Mouse (Mus musculus) thymus, postnatal 10 days (tissue): Measurements from ENCODE around the gene Gstm5.
A peak's percentile ranks its signal among the peaks of the same experiment; 100 is the strongest.

ENCODE experiments used
- DNase-seq, 2 experiments: peaks; one replicate each; pipeline ENCODE4 v3.0.0; 2021; ENCODE audit warnings: low spot score in 2 of 2

The Gstm5 gene

DNA sequence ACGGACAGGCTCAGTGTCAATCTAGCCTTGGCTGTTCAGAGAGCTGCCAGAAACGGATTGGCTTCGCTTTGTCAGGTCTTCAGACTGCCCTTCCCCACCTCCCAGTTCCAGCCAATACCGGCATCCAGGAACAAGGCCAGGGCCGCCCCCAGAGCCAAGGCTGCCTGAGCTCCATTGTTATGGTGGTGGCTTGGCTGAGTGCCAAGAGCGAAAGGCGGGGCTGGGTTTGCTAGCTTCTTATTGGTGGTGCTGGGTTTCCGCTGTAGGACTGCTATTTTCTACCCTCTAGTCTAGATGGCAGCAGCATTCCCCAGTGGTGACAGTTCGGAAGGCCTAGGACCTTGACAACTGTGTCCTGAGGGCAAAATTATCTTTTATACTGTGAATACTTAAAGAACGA lies 36.0 kb downstream of the Gstm5 start, which contains the start of gene Gstm7:
Gene Gstm7 (minus strand): TSS at position 148 of the 400 bp plus-strand sequence.
- DNase-seq = peak; percentile 79 to 85

DNA sequence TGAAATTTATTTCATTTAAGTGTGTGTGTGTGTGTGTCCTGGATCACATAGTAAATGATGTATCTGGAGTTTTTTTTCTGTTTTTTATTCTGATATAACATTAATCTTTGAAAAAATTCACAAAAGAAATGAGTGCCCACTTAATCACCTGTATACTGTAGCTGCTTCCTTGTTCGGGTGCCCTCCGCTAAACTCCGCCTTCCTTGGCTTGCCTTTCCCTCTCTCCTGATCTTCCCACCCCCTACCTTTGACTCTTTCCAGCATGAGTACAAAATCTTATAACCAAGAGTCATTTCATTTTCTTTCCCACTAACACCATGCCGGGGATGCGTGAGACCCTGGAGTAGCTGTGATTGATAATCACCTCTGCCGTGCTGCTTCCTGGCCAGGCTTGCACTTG lies 36.5 kb downstream of the Gstm5 start:
- no peak for DNase-seq

DNA sequence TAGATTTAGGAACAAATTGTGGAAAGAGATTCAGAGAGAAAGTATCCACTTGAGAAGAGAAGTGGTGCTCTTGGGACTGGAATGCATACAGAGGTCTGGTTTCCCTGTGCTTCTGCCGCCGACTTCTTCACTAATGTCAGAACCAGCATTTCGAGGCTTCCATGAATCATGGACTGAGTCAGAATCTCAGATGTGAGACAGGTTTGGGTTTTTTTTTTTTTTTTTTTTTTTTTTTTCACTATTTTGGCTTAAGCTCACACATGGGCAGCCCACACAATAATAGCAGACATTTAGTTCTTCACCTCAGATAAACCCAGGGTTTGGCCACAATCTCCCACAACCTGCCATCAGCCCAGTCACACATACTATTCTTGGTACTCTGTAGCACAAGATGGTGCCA lies 39.6 kb downstream of the Gstm5 start:
- DNase-seq = no peak

- no peak for DNase-seq
These were observed 40.3 kb downstream of the Gstm5 start for GRCm38 (mm10) chr3:107935888-107936287.

GRCm38 (mm10) chr3:107939403-107939802 lies 43.8 kb downstream of the Gstm5 start:
- DNase-seq = peak; percentile 16 to 55

DNA sequence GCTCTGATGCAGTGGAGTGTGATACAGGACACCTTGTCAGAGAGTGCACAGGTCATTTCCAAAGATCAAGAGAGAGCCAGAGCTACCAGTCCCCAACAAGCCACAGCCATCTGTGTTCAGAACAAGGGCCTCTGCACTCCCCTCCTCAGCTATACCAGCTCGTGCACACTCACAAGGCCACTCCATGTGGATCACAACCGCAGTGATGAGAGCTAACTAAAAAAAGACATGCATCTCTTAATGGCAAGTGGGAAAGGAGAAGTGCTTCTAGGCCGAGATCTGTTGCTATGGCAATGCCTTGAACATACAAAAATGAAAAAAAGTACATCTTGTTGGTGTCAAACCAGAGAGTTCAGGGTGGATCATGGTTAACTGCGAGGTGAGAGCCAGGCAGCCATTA lies 44.2 kb downstream of the Gstm5 start:
- DNase-seq = no peak

GRCm38 (mm10) chr3:107940524-107940923 lies 44.9 kb downstream of the Gstm5 start:
- no peak for DNase-seq

- DNase-seq = no peak
These were observed 45.6 kb downstream of the Gstm5 start for GRCm38 (mm10) chr3:107941261-107941660.

DNA sequence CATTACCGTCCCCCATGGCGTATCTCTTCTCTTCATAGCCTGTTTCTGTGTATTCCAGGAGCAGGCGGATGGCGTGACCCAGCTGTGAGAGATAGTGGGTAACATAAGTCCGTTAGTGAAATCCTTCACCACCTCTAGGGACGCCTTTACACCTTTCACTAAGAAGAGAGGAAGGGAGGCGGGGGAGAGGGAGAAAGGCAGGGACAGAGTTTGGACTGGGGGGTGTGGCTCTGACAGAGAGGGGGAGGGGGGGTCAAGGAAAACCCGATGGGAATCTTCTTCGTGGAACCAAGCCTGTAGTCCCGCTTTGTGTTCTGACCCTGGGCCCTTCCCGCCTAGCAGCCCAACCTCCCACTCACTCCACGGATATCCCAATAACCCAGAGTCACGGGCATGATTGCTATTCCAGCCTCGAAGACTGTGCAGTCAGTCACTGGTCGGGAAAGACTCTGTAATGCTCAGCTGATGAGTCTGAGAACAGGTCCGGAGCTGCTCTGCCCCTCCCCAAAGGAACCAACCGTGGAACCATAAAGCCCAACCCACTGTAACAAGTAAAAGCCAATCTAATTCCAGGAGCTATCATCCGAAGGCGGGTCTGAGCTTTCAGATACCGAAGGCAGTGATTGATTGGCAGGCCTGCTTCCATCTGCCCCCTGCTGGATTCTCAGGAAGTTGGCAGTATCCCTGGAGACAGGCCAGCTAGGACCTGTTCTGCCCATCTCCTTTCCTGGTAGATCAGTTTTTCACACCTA lies 47.8 kb downstream of the Gstm5 start, which contains the start of gene Gstm6:
Gene Gstm6 (minus strand): TSS at position 511 of the 752 bp plus-strand sequence.
- no peak for DNase-seq

- DNase-seq = no peak
These were observed 50.1 kb downstream of the Gstm5 start for GRCm38 (mm10) chr3:107945729-107946128.
